Mouse (Mus musculus): ENCODE results near the gene Acp7. TPM values are rescaled to one million over a fixed set of nuclear protein-coding genes. Genes with fewer than 3 reads are reported as not detected.

Acp7 gene
- polyA plus RNA-seq, 1 experiment from 2014 or later: 0.10 TPM

DNA sequence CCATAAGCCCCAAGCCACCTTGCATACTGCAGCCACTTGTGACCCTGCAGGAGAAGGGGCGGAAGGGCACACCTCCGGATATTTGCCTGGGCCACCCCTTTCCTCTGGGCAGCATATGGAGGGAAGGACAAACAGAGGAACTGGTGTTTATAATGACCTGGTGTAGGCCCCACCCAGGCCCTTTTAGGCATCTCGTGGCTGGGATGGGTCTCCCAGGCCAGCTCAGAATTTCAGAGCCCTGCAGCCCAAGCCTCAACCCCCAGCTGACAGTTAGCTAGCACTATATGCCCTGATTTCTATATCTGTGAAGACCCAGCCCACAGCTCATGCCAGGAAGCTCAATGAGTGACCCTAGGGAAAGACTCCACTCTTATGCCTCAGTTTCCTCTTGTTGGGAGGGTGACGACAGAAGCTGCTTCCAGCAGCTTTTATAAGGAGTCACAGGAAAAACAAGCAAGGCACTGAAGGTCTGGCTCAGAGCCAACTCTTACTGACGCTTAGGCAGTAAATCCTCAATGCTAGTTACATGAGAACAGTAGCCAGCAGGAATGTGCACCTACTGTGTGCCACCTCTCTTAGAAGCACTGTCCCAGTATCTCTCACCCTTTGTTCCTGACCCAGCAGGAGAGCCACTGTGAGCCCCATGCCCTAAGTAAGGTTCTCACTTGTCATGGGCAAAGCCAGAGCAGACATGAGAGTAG is 60.0 kb downstream of the Acp7 start:
- H3K4me2 ChIP-seq: no peak overlapping the region
- no peak for ATAC-seq (ENCODE audit: low FRiP score)
- H3K27ac ChIP-seq (replicated peaks): peak overlapping the region; percentile 41; the same call in 1 of the 2 replicates
- H3K27me3 ChIP-seq (replicated peaks): no peaks in the 10 kb centered on the region
- H3K36me3 ChIP-seq: peaks cover 19% of the 10 kb centered on the region
- 47% methylated on average over 5 of the region's 5 CpGs for WGBS
- no peaks in the 10 kb centered on the region for H3K9me3 ChIP-seq (replicated peaks)
- H3K9ac ChIP-seq (replicated peaks): no peak overlapping the region
- no peak overlapping the region for H3K4me3 ChIP-seq (replicated peaks)
- peaks cover 17% of the 10 kb centered on the region for H3K4me1 ChIP-seq

DNA sequence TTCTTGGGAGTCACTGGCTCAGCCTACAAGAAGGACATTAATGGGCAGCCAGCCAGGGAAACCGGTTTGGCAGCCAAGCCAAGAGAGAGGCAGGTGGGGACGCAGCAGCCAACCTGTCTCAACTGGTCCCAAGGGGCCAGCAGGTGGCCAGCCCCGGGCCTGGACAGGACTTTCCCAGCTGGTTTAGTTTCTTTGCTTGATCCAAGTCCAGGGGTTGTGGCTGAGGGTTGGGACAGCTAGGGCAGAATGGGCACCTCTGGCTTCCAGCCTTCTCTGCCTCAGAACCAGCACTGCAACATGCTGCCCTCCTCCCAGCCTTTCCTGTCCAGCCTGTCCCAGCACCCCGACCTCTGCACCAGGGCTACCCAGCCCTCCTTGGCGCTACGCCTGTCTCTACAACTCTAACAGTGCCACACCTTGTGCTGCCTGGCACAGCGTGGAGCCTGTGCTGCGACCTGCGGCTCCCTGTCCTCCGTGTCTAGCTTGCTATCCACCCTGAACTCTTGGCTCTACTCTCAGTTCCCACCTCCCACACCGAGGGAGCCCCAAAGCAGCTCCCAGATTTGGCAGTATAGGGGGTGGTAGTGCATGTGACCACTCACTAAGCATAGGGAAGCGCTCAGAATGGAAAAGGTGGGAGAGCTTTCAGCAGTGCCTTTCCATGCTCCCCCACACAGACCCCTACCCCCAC is 60.7 kb downstream of the Acp7 start:
- Histone ChIP-seq H3K4me1 (peaks cover 18% of the 10 kb centered on the region), H3K9me3 (replicated peaks) (no peaks in the 10 kb centered on the region), H3K36me3 (peaks cover 22% of the 10 kb centered on the region), H3K4me2 (no peak overlapping the region), H3K27ac (replicated peaks) (no peak overlapping the region), H3K4me3 (replicated peaks) (no peak overlapping the region), H3K27me3 (replicated peaks) (no peaks in the 10 kb centered on the region), H3K9ac (replicated peaks) (no peak overlapping the region)
- no peak for ATAC-seq (ENCODE audit: low FRiP score)
- 67% methylated on average over 12 of the region's 12 CpGs for WGBS

DNA sequence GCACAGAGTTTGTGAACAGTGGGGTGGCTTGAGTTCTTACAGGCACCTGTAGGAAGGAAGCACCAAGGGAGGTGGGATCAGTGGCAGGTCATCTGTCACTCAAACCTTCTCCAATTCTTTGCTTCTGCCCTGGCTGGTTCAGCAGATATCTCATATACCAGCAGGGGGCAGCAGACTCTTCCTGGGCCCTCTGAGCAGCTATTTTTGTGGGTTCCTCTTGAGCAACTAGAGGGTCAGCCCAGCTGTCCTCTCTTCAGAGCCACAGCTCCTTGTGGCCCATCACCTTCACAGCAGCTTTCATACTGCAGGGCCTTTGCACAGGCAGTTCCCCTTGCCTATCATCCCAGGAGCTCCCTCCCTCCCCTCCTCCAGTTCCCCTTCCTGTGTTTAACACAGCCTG is 62.9 kb downstream of the Acp7 start:
- Histone ChIP-seq H3K9ac (replicated peaks) (no peak overlapping the region), H3K9me3 (replicated peaks) (no peaks in the 10 kb centered on the region), H3K27me3 (replicated peaks) (no peaks in the 10 kb centered on the region), H3K4me3 (replicated peaks) (no peak overlapping the region), H3K36me3 (peaks cover 36% of the 10 kb centered on the region), H3K4me1 (peaks cover 19% of the 10 kb centered on the region), H3K27ac (replicated peaks) (no peak overlapping the region), H3K4me2 (no peak overlapping the region)
- no peak for ATAC-seq (ENCODE audit: low FRiP score)

DNA sequence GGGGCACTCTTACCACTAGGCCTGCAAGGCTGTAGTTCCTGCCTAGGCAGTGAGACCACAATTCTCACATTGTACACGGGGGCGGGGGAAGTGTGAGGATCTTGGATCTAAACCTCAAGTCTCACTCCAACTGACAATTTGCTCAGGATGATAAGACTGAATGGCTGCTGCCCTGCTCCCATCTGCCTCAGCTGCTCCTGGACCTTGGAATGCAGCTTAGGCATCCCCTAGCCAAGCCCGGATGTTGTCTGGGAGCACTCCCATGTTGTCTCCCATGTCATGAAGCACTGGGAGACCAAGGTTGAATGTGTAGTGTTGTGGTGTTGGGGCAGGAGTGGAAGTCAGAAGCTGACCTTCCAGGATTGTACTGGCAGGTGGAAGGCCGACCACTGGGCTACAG is 63.6 kb downstream of the Acp7 start:
- no peak overlapping the region for H3K4me3 ChIP-seq (replicated peaks)
- no peaks in the 10 kb centered on the region for H3K27me3 ChIP-seq (replicated peaks)
- no peaks in the 10 kb centered on the region for H3K9me3 ChIP-seq (replicated peaks)
- ATAC-seq (ENCODE audit: low FRiP score): no peak
- no peak overlapping the region for H3K9ac ChIP-seq (replicated peaks)
- WGBS: 95% methylated on average over 4 of the region's 4 CpGs
- H3K36me3 ChIP-seq: peaks cover 38% of the 10 kb centered on the region
- no peak overlapping the region for H3K4me2 ChIP-seq
- H3K4me1 ChIP-seq: peaks cover 19% of the 10 kb centered on the region
- no peak overlapping the region for H3K27ac ChIP-seq (replicated peaks)

GRCm38 (mm10) chr7:28565407-28565806 is 65.7 kb downstream of the Acp7 start:
- Histone ChIP-seq H3K9me3 (replicated peaks) (no peaks in the 10 kb centered on the region), H3K4me1 (peaks cover 7% of the 10 kb centered on the region), H3K27ac (replicated peaks) (no peak overlapping the region), H3K4me3 (replicated peaks) (no peak overlapping the region), H3K36me3 (peaks cover 50% of the 10 kb centered on the region), H3K4me2 (no peak overlapping the region), H3K27me3 (replicated peaks) (no peaks in the 10 kb centered on the region), H3K9ac (replicated peaks) (no peak overlapping the region)
- 71% methylated on average over 5 of the region's 5 CpGs for WGBS
- ATAC-seq (ENCODE audit: low FRiP score): no peak

GRCm38 (mm10) chr7:28562951-28563350 is 68.2 kb downstream of the Acp7 start:
- peaks cover 57% of the 10 kb centered on the region for H3K36me3 ChIP-seq
- H3K9ac ChIP-seq (replicated peaks): no peak overlapping the region
- WGBS: 97% methylated on average over 13 of the region's 13 CpGs
- no peaks in the 10 kb centered on the region for H3K27me3 ChIP-seq (replicated peaks)
- ATAC-seq (ENCODE audit: low FRiP score): no peak
- no peak overlapping the region for H3K27ac ChIP-seq (replicated peaks)
- no peak overlapping the region for H3K4me2 ChIP-seq
- no peak overlapping the region for H3K4me3 ChIP-seq (replicated peaks)
- H3K4me1 ChIP-seq: 0 out of 2 replicates have a peak, but pooled peaks cover 2% of the 10 kb centered on the region
- no peaks in the 10 kb centered on the region for H3K9me3 ChIP-seq (replicated peaks)

GRCm38 (mm10) chr7:28562371-28562770 is 68.8 kb downstream of the Acp7 start:
- no peak for ATAC-seq (ENCODE audit: low FRiP score)
- no peak overlapping the region for H3K4me2 ChIP-seq
- no peak overlapping the region for H3K9ac ChIP-seq (replicated peaks)
- H3K27me3 ChIP-seq (replicated peaks): no peaks in the 10 kb centered on the region
- peaks cover 52% of the 10 kb centered on the region for H3K36me3 ChIP-seq
- H3K4me1 ChIP-seq: 0 out of 2 replicates have a peak, but pooled peaks cover 2% of the 10 kb centered on the region
- no peak overlapping the region for H3K27ac ChIP-seq (replicated peaks)
- no peak overlapping the region for H3K4me3 ChIP-seq (replicated peaks)
- H3K9me3 ChIP-seq (replicated peaks): no peaks in the 10 kb centered on the region
- WGBS: 95% methylated on average over 13 of the region's 13 CpGs

DNA sequence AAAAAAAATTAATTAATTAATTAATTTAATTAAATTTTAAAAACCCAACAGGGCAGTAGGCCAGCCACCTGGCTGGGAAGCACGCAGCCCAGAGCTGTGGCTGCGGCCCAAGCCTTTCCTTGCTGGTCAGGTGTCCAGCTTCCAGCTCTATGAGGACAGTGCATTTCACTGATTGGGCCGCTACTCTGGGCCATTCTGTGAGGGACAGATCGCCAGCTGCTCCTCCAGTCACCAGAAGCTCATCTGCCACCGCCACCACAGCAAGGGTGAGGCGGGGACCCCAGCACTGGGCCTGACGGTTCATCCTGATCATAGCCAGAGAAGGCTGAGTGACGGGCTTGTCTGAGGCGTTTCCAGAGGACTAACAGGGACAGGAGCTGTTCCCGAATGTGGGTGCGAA is 69.2 kb downstream of the Acp7 start:
- peaks cover 48% of the 10 kb centered on the region for H3K36me3 ChIP-seq
- H3K4me1 ChIP-seq: 0 out of 2 replicates have a peak, but pooled peaks cover 2% of the 10 kb centered on the region
- no peak overlapping the region for H3K27ac ChIP-seq (replicated peaks)
- ATAC-seq (ENCODE audit: low FRiP score): no peak
- H3K9me3 ChIP-seq (replicated peaks): no peaks in the 10 kb centered on the region
- WGBS: 92% methylated on average over 11 of the region's 11 CpGs
- no peak overlapping the region for H3K4me2 ChIP-seq
- H3K9ac ChIP-seq (replicated peaks): no peak overlapping the region
- H3K4me3 ChIP-seq (replicated peaks): no peak overlapping the region
- no peaks in the 10 kb centered on the region for H3K27me3 ChIP-seq (replicated peaks)

- Histone ChIP-seq H3K27me3 (replicated peaks) (no peaks in the 10 kb centered on the region), H3K9me3 (replicated peaks) (no peaks in the 10 kb centered on the region), H3K4me3 (replicated peaks) (no peak overlapping the region), H3K4me2 (no peak overlapping the region), H3K36me3 (peaks cover 38% of the 10 kb centered on the region), H3K9ac (replicated peaks) (no peak overlapping the region), H3K4me1 (0 out of 2 replicates have a peak, but pooled peaks cover 4% of the 10 kb centered on the region), H3K27ac (replicated peaks) (no peak overlapping the region)
- 93% methylated on average over 10 of the region's 10 CpGs for WGBS
- ATAC-seq (ENCODE audit: low FRiP score): no peak
Observed at GRCm38 (mm10) chr7:28560856-28561255, 70.3 kb downstream of the Acp7 start.

- no peaks in the 10 kb centered on the region for H3K9me3 ChIP-seq (replicated peaks)
- H3K4me3 ChIP-seq (replicated peaks): no peak overlapping the region
- H3K27ac ChIP-seq (replicated peaks): no peak overlapping the region
- no peaks in the 10 kb centered on the region for H3K27me3 ChIP-seq (replicated peaks)
- no peak for ATAC-seq (ENCODE audit: low FRiP score)
- H3K9ac ChIP-seq (replicated peaks): no peak overlapping the region
- WGBS: 58% methylated on average over 4 of the region's 4 CpGs
- H3K36me3 ChIP-seq: peaks cover 24% of the 10 kb centered on the region
- no peak overlapping the region for H3K4me2 ChIP-seq
- H3K4me1 ChIP-seq: 0 out of 2 replicates have a peak, but pooled peaks cover 3% of the 10 kb centered on the region
Observed at GRCm38 (mm10) chr7:28558486-28558885, 72.6 kb downstream of the Acp7 start.

DNA sequence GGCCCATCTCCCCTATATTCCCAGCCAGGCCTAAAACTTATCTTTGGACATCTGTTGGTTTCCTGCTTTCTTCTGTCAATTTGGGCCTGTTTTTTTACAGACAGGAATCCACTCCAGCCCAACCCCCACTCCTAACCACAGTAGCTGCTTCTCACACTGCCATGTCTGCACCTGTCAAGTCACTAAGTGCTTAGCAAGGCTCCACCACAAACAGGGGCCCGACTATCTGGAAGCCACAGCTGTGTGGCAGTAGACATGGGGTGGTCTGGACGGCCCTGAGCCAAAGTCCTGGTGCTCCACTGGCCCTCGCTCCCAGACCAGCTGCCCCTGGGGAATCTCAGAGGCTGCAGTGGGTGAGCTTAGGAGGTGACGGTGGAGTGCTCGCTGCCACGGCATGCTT is 73.4 kb downstream of the Acp7 start:
- Histone ChIP-seq H3K36me3 (peaks cover 23% of the 10 kb centered on the region), H3K4me3 (replicated peaks) (no peak overlapping the region), H3K4me1 (0 out of 2 replicates have a peak, but pooled peaks cover 3% of the 10 kb centered on the region), H3K9ac (replicated peaks) (no peak overlapping the region), H3K9me3 (replicated peaks) (no peaks in the 10 kb centered on the region), H3K27ac (replicated peaks) (no peak overlapping the region), H3K4me2 (no peak overlapping the region), H3K27me3 (replicated peaks) (no peaks in the 10 kb centered on the region)
- WGBS: 81% methylated on average over 6 of the region's 6 CpGs
- no peak for ATAC-seq (ENCODE audit: low FRiP score)
